Mouse (Mus musculus) kidney, postnatal 36 days (tissue): ENCODE measurements around the gene Prdm16.

Source experiments
- DNase-seq, 2 experiments: peaks; one replicate each; pipeline ENCODE4 v3.0.0; 2021 to 2022; ENCODE audit warnings: mixed read lengths in 2 of 2

The Prdm16 gene

GRCm38 (mm10) chr4:154418327-154418744 lies 218.3 kb downstream of the Prdm16 start:
- no peak for DNase-seq

- DNase-seq: no peak
Measured at GRCm38 (mm10) chr4:154416728-154417127, 219.9 kb downstream of the Prdm16 start.

GRCm38 (mm10) chr4:154414885-154415284 lies 221.8 kb downstream of the Prdm16 start:
- DNase-seq: no peak

- DNase-seq: no peak
Measured at GRCm38 (mm10) chr4:154410559-154410958, 226.1 kb downstream of the Prdm16 start.

GRCm38 (mm10) chr4:154409841-154410240 lies 226.8 kb downstream of the Prdm16 start:
- no peak for DNase-seq

- DNase-seq: no peak
Measured at GRCm38 (mm10) chr4:154409237-154409721, 227.4 kb downstream of the Prdm16 start.

- no peak for DNase-seq
Measured at GRCm38 (mm10) chr4:154402948-154403347, 233.7 kb downstream of the Prdm16 start.

GRCm38 (mm10) chr4:154401982-154402932 lies 234.4 kb downstream of the Prdm16 start:
- DNase-seq: no peak

GRCm38 (mm10) chr4:154401379-154401778 lies 235.3 kb downstream of the Prdm16 start:
- no peak for DNase-seq

GRCm38 (mm10) chr4:154400256-154401171 lies 236.2 kb downstream of the Prdm16 start:
- no peak for DNase-seq

- DNase-seq: no peak
Measured at GRCm38 (mm10) chr4:154399634-154400033, 237.0 kb downstream of the Prdm16 start.

GRCm38 (mm10) chr4:154396652-154397301 lies 239.9 kb downstream of the Prdm16 start:
- no peak for DNase-seq

GRCm38 (mm10) chr4:154394123-154394722 lies 242.4 kb downstream of the Prdm16 start:
- DNase-seq: no peak

- DNase-seq: peak in 1 of 2 experiments; percentile 63
Measured at GRCm38 (mm10) chr4:154393196-154394122, 243.2 kb downstream of the Prdm16 start.

GRCm38 (mm10) chr4:154392641-154393040 lies 244.0 kb downstream of the Prdm16 start:
- DNase-seq: no peak

- peak; percentile 19 to 29 for DNase-seq
Measured at GRCm38 (mm10) chr4:154390333-154391080, 246.2 kb downstream of the Prdm16 start.

GRCm38 (mm10) chr4:154389641-154390040 lies 247.0 kb downstream of the Prdm16 start:
- peak in 1 of 2 experiments; percentile 14 for DNase-seq

GRCm38 (mm10) chr4:154386810-154387209 lies 249.9 kb downstream of the Prdm16 start:
- no peak for DNase-seq

GRCm38 (mm10) chr4:154385918-154386317 lies 250.8 kb downstream of the Prdm16 start:
- no peak for DNase-seq

- no peak for DNase-seq
Measured at GRCm38 (mm10) chr4:154385208-154385607, 251.5 kb downstream of the Prdm16 start.
